Mouse (Mus musculus) midbrain, embryonic 10.5 days (tissue): Measurements from ENCODE around the gene Aspscr1. TPM values are rescaled to one million over a fixed set of nuclear protein-coding genes. Genes with fewer than 3 reads are reported as not detected.

Experiments
- DNase-seq: peaks from one replicate; pipeline ENCODE4 v3.0.0-alpha.2; 2017; ENCODE audit warnings: low spot score
- H3K27ac ChIP-seq: fragments of 300-500 bp; sonication (generic); replicated peaks from 2 replicates; pipeline ENCODE4 v1.5.1; 2016; ENCODE audit warnings: mild to moderate bottlenecking
- H3K27me3 ChIP-seq: fragments of 300-500 bp; sonication (generic); 2 replicates; pipeline ENCODE4 v1.6.1; 2016; ENCODE audit warnings: low read depth, mild to moderate bottlenecking; ENCODE audit not compliant: poor library complexity, severe bottlenecking
- H3K36me3 ChIP-seq: fragments of 300-500 bp; sonication (generic); 2 replicates; pipeline ENCODE4 v1.6.1; 2016; ENCODE audit warnings: mild to moderate bottlenecking, moderate library complexity
- H3K4me1 ChIP-seq: fragments of 300-500 bp; sonication (generic); 2 replicates; pipeline ENCODE4 v1.6.1; 2016
- H3K4me3 ChIP-seq: fragments of 300-500 bp; sonication (generic); 2 replicates; pipeline ENCODE4 v1.5.1; 2016; ENCODE audit warnings: mild to moderate bottlenecking, moderate library complexity
- H3K9me3 ChIP-seq: fragments of 300-500 bp; sonication (generic); replicated peaks from 2 replicates; pipeline ENCODE4 v1.6.1; 2016; ENCODE audit warnings: mild to moderate bottlenecking
- WGBS: fragments of 180-500 bp; shearing (Covaris S2); methylation state at CpG from one replicate; pipeline ENCODE4 v1.1.7; 2016; 5-methylcytosine and 5-hydroxymethylcytosine counted together
- polyA plus RNA-seq: library from polyadenylated mRNA; unstranded; fragments of >200 nt; fragmentation: Nextera tagmentation; extraction: Ambion mirVana; gene quantifications from 2 replicates; pipeline ENCODE4 v1.2.1, GENCODE M21; 2016

Gene Aspscr1
- polyA plus RNA-seq, 1 experiment from 2014 or later = 150 TPM

DNA sequence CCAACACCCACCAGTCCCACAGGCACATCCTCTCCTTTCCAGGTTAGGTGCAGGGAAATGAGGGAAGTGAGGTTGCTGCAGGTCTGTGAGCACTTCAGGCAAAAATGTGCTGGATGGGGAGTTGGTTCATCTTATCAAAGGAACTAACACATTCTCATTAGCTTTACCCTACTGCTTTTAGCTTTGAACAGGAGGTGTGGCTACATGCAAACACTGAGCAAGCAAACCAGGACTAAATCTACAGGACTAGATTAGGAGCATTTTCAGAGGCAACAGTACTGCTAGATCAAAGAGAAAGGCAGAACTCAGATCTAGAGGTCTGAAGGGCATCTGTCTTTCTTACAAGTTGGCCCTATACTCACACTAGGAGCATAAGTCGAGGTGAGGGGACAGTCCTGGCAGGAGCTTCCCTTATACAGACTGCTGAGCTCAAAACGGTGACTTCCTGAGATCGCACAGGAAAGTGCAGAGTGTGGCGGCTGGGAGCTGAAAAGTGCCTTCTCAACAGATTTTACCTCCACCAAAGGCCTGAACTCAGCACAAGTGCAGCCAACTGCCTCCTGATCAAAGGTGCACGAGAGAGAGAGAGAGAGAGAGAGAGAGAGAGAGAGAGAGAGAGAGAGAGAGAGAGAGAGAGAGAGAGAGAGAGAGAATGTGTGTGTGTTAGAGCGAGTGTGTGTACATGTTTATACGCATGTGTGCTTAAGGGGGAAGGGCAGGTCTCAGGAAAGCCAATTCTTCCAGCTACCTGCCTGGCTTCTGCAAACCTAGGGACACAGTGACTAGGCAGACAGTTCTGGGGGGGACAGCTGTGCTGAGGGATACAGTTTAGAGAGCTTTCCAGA is 41.7 kb upstream of the Aspscr1 start:
- DNase-seq = no peak
- Histone ChIP-seq H3K27me3 (no peaks in the 10 kb centered on the region), H3K4me3 (peak overlapping the region; percentile 97), H3K4me1 (peaks cover 54% of the 10 kb centered on the region), H3K36me3 (peaks cover 36% of the 10 kb centered on the region), H3K27ac (peak overlapping the region; percentile 55; the same call in 1 of the 2 replicates), H3K9me3 (no peaks in the 10 kb centered on the region)
- 47% methylated on average over 7 of the region's 7 CpGs for WGBS

GRCm38 (mm10) chr11:120631726-120632448 is 40.9 kb upstream of the Aspscr1 start:
- H3K36me3 ChIP-seq = peaks cover 31% of the 10 kb centered on the region
- H3K4me3 ChIP-seq = peak overlapping the region; percentile 97
- H3K27ac ChIP-seq = peak overlapping the region; percentile 95
- H3K9me3 ChIP-seq = no peaks in the 10 kb centered on the region
- H3K4me1 ChIP-seq = peaks cover 54% of the 10 kb centered on the region
- no peak for DNase-seq
- WGBS = 72% methylated on average over 4 of the region's 4 CpGs
- no peaks in the 10 kb centered on the region for H3K27me3 ChIP-seq

GRCm38 (mm10) chr11:120632559-120633519 is 39.9 kb upstream of the Aspscr1 start:
- DNase-seq = peak; percentile 70
- Histone ChIP-seq H3K4me3 (peak overlapping the region; percentile 97), H3K4me1 (peaks cover 54% of the 10 kb centered on the region), H3K36me3 (peaks cover 21% of the 10 kb centered on the region), H3K27ac (peak overlapping the region; percentile 95), H3K27me3 (no peaks in the 10 kb centered on the region), H3K9me3 (no peaks in the 10 kb centered on the region)
- WGBS = under 1% methylated on average over 116 of the region's 116 CpGs

DNA sequence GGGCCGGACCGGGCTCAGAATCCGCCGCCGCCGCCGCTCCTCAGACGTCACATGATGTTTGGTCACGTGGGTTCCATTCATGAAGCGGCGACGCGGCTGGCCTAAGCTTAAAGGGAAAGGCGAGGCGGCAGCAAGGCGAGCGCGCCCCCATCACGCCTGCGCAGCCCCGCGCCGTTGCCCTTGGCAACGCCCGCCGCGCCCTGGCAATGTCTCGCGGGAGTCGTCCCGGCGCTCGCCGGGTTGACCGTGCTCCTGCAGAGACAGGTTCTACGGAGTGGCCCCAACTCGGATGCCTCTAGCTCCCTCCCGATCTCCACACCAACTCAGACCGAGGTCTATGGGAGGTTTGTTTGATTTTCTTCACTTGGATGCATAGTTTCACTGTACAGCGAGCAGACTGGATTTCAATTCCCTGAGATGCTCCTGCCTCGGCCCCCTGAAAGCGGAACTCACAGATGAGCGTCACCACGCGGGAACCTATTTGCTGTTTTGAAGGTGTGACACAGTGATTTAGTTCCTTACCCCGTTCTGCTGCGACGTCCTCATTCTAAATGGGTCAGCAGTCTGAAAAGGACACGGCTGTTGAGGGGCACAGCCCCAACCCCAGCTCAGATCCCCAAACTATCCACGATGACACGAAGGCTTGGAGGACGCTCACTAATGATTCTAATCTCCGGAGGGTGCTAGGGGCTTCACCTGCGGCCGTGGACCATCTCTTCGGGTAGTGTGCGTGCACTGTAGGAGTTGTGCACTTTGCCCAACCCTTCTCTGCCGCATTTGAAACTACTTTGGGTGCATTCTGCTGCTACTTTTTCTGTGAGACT is 39.0 kb upstream of the Aspscr1 start, which contains the start of gene Mafg:
Gene Mafg, minus strand, starts transcription at position 81 of the 824 bp plus-strand sequence.
- H3K4me3 ChIP-seq = peak within 1 kb of the TSS; percentile 97
- no peaks in the 10 kb centered on the region for H3K9me3 ChIP-seq
- no peaks in the 10 kb centered on the region for H3K27me3 ChIP-seq
- WGBS = 12% methylated on average over 58 of the region's 58 CpGs
- peak within 1 kb of the TSS; percentile 95 for H3K27ac ChIP-seq
- peaks cover 54% of the 10 kb centered on the region for H3K4me1 ChIP-seq
- peak; percentile 96 for DNase-seq
- H3K36me3 ChIP-seq = peaks cover 15% of the 10 kb centered on the region

DNA sequence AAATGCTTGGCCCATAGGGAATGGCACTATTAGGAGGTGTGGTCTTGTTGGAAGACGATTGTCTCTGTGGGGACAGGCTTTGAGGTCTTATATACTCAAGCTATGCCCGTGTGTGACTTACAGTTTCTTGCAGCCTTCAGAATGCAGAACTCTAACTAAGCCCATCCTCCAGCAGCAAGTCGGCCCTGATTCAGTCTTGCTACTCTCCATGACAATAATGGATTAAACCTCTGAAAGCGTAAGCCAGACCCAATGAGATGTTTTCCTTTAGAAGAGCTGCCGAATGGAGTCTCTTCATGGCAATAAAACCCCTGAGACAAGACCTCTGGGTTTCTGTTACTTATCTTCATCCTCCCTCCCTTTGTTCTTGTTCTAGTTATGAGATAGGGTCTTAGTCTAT is 38.0 kb upstream of the Aspscr1 start:
- 73% methylated on average over 5 of the region's 5 CpGs for WGBS

DNA sequence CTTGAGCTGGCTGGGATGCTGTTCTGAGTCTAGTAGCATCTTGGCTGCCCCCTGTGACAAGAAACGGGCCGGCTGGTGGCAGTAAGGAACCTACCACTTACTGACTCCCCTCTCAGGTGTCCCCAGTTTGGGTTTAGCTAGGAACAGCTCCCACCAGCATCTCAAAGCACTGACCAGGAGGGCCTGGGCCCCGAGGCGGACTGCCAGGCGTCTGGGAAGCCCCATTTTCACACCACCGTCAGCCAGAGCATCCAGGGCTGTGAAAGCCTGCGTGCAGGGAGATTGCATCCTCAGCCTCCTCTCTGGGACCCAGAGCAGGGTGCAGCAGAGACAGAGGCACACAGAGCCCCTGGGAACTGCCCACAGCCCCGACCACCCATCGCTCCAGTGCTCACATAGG is 31.5 kb upstream of the Aspscr1 start:
- Histone ChIP-seq H3K27me3 (peaks cover 31% of the 10 kb centered on the region), H3K4me3 (peak overlapping the region; percentile 7; the same call in 1 of the 2 replicates), H3K4me1 (peaks cover 30% of the 10 kb centered on the region), H3K9me3 (no peaks in the 10 kb centered on the region), H3K27ac (no peak overlapping the region), H3K36me3 (no peaks in the 10 kb centered on the region)
- WGBS = 64% methylated on average over 9 of the region's 9 CpGs
- DNase-seq = no peak

More for the DNA sequence above, 38.0 kb upstream of the Aspscr1 start:
- no peaks in the 10 kb centered on the region for H3K9me3 ChIP-seq
- H3K36me3 ChIP-seq = peaks cover 5% of the 10 kb centered on the region; the same call in 1 of the 2 replicates
- no peaks in the 10 kb centered on the region for H3K27me3 ChIP-seq
- no peak for DNase-seq
- no peak overlapping the region for H3K4me3 ChIP-seq
- H3K27ac ChIP-seq = no peak overlapping the region
- peaks cover 44% of the 10 kb centered on the region for H3K4me1 ChIP-seq

GRCm38 (mm10) chr11:120641869-120642268 is 30.9 kb upstream of the Aspscr1 start:
- Histone ChIP-seq H3K27ac (no peak overlapping the region), H3K4me1 (peaks cover 30% of the 10 kb centered on the region), H3K4me3 (no peak overlapping the region), H3K36me3 (no peaks in the 10 kb centered on the region), H3K9me3 (no peaks in the 10 kb centered on the region), H3K27me3 (peaks cover 35% of the 10 kb centered on the region)
- 89% methylated on average over 8 of the region's 8 CpGs for WGBS
- no peak for DNase-seq

DNA sequence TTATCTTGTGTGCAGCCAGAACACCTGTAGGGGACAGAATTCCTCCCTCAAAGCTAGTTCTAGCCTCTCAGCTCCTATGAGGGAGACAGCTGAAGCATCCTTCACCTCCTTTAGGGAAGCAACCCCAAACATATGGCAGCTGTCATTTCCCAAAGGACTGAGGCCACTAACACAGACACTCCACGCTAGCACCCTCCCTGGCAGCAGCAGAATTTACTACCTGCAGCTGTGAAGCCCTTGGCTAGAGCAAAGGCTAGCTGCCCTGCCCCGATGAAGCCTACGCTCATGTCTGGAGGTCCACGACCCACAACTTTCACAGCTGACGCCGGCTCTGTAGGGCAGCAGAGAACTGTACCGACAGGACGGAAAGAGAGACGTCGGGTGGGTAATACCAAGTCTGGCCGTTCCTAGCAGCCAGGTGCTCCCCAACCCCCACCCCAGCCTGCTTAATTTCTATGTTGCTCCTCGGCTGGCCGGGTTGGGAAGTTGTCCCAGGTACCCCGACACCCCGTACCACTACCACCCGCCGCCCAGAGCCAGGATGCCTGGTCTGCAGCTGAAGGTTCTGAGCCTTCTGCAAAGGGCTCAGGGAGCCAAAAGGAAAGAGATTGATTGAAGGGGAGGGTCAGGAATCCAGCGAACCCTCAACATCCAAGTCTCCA is 29.7 kb upstream of the Aspscr1 start:
- peak overlapping the region; percentile 87 for H3K27ac ChIP-seq
- WGBS = 5% methylated on average over 18 of the region's 18 CpGs
- H3K27me3 ChIP-seq = peaks cover 45% of the 10 kb centered on the region
- H3K9me3 ChIP-seq = no peaks in the 10 kb centered on the region
- H3K4me3 ChIP-seq = peak overlapping the region; percentile 68
- H3K4me1 ChIP-seq = peaks cover 36% of the 10 kb centered on the region
- no peaks in the 10 kb centered on the region for H3K36me3 ChIP-seq
- DNase-seq = no peak

DNA sequence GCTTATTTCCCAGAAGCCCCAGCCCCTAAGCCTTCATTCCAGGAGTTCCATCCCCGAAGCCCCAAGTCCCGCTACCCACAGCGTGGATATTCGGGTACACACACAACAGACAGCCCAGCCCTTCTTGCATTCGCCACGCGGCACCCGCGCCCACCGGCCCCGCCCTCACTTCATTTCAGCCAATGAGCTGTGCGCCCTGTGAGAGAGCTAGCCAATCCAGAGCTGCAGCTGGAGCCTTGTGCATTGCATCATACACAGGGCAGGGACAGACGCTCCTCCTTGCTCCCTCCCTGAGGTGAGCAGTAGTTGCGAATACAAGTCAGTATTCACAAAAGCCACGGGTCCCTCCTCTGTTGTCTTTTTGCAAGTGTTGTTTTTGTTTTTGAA is 29.2 kb upstream of the Aspscr1 start, which contains the start of gene Pycr1:
Gene Pycr1, minus strand, starts transcription at position 169 of the 387 bp plus-strand sequence.
- H3K27me3 ChIP-seq = peaks cover 45% of the 10 kb centered on the region
- H3K36me3 ChIP-seq = no peaks in the 10 kb centered on the region
- under 1% methylated on average over 15 of the region's 15 CpGs for WGBS
- DNase-seq = peak; percentile 95
- H3K9me3 ChIP-seq = no peaks in the 10 kb centered on the region
- H3K4me1 ChIP-seq = peaks cover 40% of the 10 kb centered on the region
- H3K27ac ChIP-seq = peak within 1 kb of the TSS; percentile 87
- H3K4me3 ChIP-seq = peak within 1 kb of the TSS; percentile 68

DNA sequence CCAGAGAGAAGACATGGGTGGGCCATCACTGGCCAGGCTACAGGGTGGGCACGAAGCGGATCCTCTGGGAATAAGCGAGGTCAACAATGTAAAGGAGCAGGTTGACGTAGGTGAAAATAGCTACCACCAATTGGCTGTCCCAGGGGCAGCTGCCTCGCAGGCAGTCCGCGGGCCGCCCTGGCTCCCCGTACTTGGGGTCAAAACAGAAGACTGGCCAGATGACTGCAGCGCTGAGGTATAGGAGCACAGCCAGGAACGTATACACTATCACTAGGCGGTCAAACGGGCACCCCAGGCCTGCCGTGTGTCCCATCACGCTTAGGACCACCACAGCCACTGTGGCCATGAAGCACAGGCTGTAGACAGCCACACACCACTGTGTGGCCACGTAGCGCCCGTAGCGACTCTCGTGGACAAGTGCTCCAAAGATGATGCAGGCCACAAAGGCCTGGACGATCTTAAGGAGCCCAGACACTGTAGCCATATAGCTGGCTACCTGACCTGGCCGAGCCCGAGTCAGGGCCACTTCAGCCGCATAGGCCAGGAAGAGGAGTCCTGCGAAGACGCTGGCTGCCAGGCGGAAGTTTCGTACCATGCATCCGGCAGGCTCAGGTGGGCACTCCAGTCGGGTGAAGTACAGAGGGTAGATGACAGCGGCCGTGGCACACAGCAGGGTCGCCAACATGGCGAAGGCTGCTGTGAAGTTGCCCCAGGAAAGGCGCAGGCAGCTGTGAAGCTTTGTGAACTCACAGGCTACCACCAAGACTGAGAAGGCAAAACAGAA is 25.5 kb upstream of the Aspscr1 start:
- H3K4me3 ChIP-seq = no peak overlapping the region
- no peak for DNase-seq
- WGBS = 79% methylated on average over 35 of the region's 35 CpGs
- peaks cover 33% of the 10 kb centered on the region for H3K27me3 ChIP-seq
- no peaks in the 10 kb centered on the region for H3K36me3 ChIP-seq
- no peaks in the 10 kb centered on the region for H3K9me3 ChIP-seq
- no peak overlapping the region for H3K27ac ChIP-seq
- H3K4me1 ChIP-seq = peaks cover 28% of the 10 kb centered on the region
